Mouse (Mus musculus): Measurements from ENCODE around the gene Rreb1.

- TF ChIP-seq CTCF (conservative IDR thresholded peaks at IDR 0.05; ENCODE audit: low read length) (no peak), POU5F1 (IDR thresholded peaks at IDR 0.05; ENCODE audit: borderline replicate concordance, low read length) (no peak)
Observed at GRCm38 (mm10) chr13:37821413-37821812, 43.2 kb downstream of the Rreb1 start.

All from E14TG2a.4 (cell line).